Mouse (Mus musculus): ENCODE data around the gene Tnfrsf13c.

Gene Tnfrsf13c

GRCm38 (mm10) chr15:82229542-82230045 lies 5.4 kb upstream of the Tnfrsf13c start:
- no peak for DNase-seq

GRCm38 (mm10) chr15:82225769-82226168 lies 1.6 kb upstream of the Tnfrsf13c start:
- DNase-seq: no peak

GRCm38 (mm10) chr15:82224602-82225215 lies 540 bp upstream of the Tnfrsf13c start:
- no peak for DNase-seq

GRCm38 (mm10) chr15:82223251-82223650 lies 918 bp downstream of the Tnfrsf13c start:
- DNase-seq: no peak

- DNase-seq: no peak
Observed at GRCm38 (mm10) chr15:82221104-82221860, 2.9 kb downstream of the Tnfrsf13c start.

- no peak for DNase-seq
Observed at GRCm38 (mm10) chr15:82220003-82220675, 4.0 kb downstream of the Tnfrsf13c start.

- DNase-seq: no peak
Observed at GRCm38 (mm10) chr15:82218778-82219666, 5.1 kb downstream of the Tnfrsf13c start.

- DNase-seq: no peak
Observed at GRCm38 (mm10) chr15:82217980-82218379, 6.2 kb downstream of the Tnfrsf13c start.

GRCm38 (mm10) chr15:82217039-82217438 lies 7.1 kb downstream of the Tnfrsf13c start:
- DNase-seq: no peak

- DNase-seq: no peak
Observed at GRCm38 (mm10) chr15:82216142-82216827, 7.9 kb downstream of the Tnfrsf13c start.

- no peak for DNase-seq
Observed at GRCm38 (mm10) chr15:82215332-82216046, 8.7 kb downstream of the Tnfrsf13c start.

GRCm38 (mm10) chr15:82213222-82213621 lies 10.9 kb downstream of the Tnfrsf13c start:
- DNase-seq: no peak

GRCm38 (mm10) chr15:82212752-82213063 lies 11.5 kb downstream of the Tnfrsf13c start, which contains the start of gene Shisa8:
Gene Shisa8, minus strand, starts transcription at chr15:82212815.
- DNase-seq: no peak

GRCm38 (mm10) chr15:82211911-82212751 lies 12.0 kb downstream of the Tnfrsf13c start:
- no peak for DNase-seq

- no peak for DNase-seq
Observed at GRCm38 (mm10) chr15:82211281-82211680, 12.9 kb downstream of the Tnfrsf13c start.

GRCm38 (mm10) chr15:82210801-82211200 lies 13.4 kb downstream of the Tnfrsf13c start:
- DNase-seq: no peak

GRCm38 (mm10) chr15:82209295-82210050 lies 14.7 kb downstream of the Tnfrsf13c start:
- no peak for DNase-seq

- no peak for DNase-seq
Observed at GRCm38 (mm10) chr15:82208307-82208706, 15.9 kb downstream of the Tnfrsf13c start.

- DNase-seq: no peak
Observed at GRCm38 (mm10) chr15:82207504-82208219, 16.5 kb downstream of the Tnfrsf13c start.
